Mouse (Mus musculus): ENCODE data around the gene Atp13a2. TPM values are rescaled to one million over a fixed set of nuclear protein-coding genes. Genes with fewer than 3 reads are reported as not detected.
A peak's percentile ranks its signal among the peaks of the same experiment; 100 is the strongest.

Atp13a2 gene
- polyA plus RNA-seq, 2 experiments = 43.7 to 74.6 TPM

DNA sequence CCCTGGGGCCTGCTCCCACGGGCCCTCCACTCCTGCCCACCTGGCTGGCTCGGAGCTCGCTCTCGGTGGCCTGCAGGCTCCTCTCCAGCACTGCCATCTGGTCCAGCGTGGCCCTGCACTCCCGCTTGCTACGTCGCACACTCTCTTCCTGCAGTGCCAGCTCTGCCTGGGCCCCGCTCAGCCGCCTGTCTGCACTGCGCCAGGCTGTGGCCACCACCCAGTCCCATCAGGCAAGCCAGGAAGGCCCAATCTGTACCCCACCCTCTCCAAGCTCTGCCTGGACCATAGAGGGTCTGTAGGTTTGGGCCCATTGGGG is 34.9 kb downstream of the Atp13a2 start:
- H3K27ac ChIP-seq (replicated peaks; ENCODE audit: low read depth, low read length) = peak overlapping the region; percentile 95
- H3K4me3 ChIP-seq (replicated peaks; ENCODE audit: low read length) = no peak overlapping the region
- H3K36me3 ChIP-seq (ENCODE audit: control insufficient read depth, insufficient read depth, low read length) = peaks cover 20% of the 10 kb centered on the region
- TF ChIP-seq POLR2A (IDR thresholded peaks at IDR 0.05; ENCODE audit: borderline replicate concordance, extremely low read depth, insufficient read depth, insufficient read length) = no peak
- no peak overlapping the region; the same call in 1 of the 2 replicates for H3K4me2 ChIP-seq (replicated peaks; ENCODE audit: low read depth, low read length, severe bottlenecking)
- peaks cover 25% of the 10 kb centered on the region for H3K4me1 ChIP-seq (ENCODE audit: control insufficient read depth, insufficient read depth, low read length)
- H3K9ac ChIP-seq (ENCODE audit: low read depth, low read length, severe bottlenecking) = peak overlapping the region; percentile 47
- WGBS = 53% methylated on average over 11 of the region's 11 CpGs
- no peak for DNase-seq (ENCODE audit: low spot score)
- no peaks in the 10 kb centered on the region for H3K9me3 ChIP-seq (ENCODE audit: control insufficient read depth, low read length)
- 0 out of 2 replicates have a peak, but pooled peaks have one; percentile 2 for ATAC-seq (ENCODE audit: low FRiP score, low read depth)
- no peaks in the 10 kb centered on the region for H3K27me3 ChIP-seq (ENCODE audit: control insufficient read depth, insufficient read depth, low read length)

DNA sequence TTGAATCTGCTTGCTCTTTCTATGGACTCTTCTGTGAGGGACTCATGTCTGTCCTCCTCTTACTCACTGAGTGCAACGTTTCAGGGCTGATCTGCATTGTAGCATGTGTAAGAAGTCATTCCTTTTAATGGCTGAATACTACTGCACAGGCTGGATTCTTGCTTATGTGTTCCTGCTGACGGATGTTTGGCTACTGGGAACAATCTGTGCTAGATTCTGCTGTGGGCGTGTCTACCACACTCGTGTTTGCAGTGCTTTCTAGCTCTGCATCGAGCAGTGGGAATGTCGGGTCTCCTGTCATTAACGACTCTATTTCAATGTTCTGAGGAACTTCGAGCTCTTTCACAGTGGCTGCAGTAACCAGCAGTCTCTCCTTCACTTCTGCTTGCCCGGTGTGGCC is 37.4 kb downstream of the Atp13a2 start:
- Histone ChIP-seq H3K9ac (ENCODE audit: low read depth, low read length, severe bottlenecking) (no peak overlapping the region), H3K4me3 (replicated peaks; ENCODE audit: low read length) (no peak overlapping the region), H3K36me3 (ENCODE audit: control insufficient read depth, insufficient read depth, low read length) (peaks cover 24% of the 10 kb centered on the region), H3K9me3 (ENCODE audit: control insufficient read depth, low read length) (no peaks in the 10 kb centered on the region), H3K4me2 (replicated peaks; ENCODE audit: low read depth, low read length, severe bottlenecking) (no peak overlapping the region), H3K4me1 (ENCODE audit: control insufficient read depth, insufficient read depth, low read length) (peaks cover 25% of the 10 kb centered on the region), H3K27ac (replicated peaks; ENCODE audit: low read depth, low read length) (no peak overlapping the region), H3K27me3 (ENCODE audit: control insufficient read depth, insufficient read depth, low read length) (no peaks in the 10 kb centered on the region)
- WGBS = 57% methylated on average over 9 of the region's 9 CpGs
- ATAC-seq (ENCODE audit: low FRiP score, low read depth) (no peak), DNase-seq (ENCODE audit: low spot score) (no peak)
- no peak for TF ChIP-seq POLR2A (IDR thresholded peaks at IDR 0.05; ENCODE audit: borderline replicate concordance, extremely low read depth, insufficient read depth, insufficient read length)

DNA sequence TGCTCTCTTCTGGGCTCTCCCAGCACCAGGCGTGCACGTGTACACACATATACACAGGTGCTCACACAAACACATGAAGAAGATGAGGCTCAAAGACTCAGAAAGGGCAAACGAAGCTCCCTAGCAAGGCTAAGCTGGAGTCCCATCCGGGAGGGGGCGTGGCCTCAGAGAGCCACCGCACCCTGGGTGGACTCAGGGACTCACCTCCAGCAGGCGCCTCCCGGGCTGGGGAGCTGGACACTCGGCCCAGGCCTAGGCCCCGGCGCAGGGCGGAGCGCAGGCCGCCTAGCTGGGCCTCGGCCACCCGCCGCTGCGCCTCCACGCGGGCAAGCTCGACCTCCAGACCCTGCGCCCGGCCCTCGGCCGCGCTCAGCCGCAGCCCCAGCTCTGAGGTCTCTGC is 38.3 kb downstream of the Atp13a2 start:
- 70% methylated on average over 25 of the region's 27 CpGs for WGBS

DNA sequence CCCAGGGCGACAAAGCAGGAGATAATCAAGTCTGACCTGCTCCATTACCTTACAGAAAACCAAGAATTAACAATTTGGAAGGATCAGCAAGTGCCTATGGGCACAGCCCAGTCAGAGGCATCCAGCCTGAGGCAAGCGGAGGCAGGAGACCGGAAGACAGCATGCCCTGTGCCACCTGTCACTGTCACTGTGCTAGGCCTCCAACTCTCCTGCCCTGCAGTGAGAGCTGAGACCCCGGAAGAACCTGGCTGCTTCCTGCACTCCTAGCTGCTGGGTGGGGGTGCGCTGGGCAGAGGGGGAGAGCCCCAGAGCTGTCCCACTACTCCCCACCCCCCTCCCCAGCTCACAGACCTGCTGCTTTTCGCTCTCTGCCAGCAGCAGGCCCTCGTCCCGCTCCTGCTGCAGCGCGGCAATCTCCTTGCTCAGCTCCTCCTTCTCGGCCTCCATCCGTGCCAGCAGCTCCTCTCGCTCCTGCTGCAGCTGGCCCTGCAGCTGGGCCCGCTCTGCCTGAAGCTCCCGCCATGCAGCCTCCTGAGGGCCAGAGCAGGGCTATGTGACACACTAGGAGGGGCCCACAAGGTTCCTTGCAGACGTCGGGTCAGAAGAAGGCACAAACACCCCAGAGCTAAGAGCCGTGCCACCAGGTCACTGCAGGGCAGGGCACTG is 44.0 kb downstream of the Atp13a2 start:
- Histone ChIP-seq H3K9ac (ENCODE audit: low read depth, low read length, severe bottlenecking) (no peak overlapping the region), H3K27me3 (ENCODE audit: control insufficient read depth, insufficient read depth, low read length) (no peaks in the 10 kb centered on the region), H3K36me3 (ENCODE audit: control insufficient read depth, insufficient read depth, low read length) (peaks cover 41% of the 10 kb centered on the region), H3K27ac (replicated peaks; ENCODE audit: low read depth, low read length) (no peak overlapping the region), H3K4me2 (replicated peaks; ENCODE audit: low read depth, low read length, severe bottlenecking) (no peak overlapping the region), H3K4me1 (ENCODE audit: control insufficient read depth, insufficient read depth, low read length) (no peaks in the 10 kb centered on the region), H3K9me3 (ENCODE audit: control insufficient read depth, low read length) (no peaks in the 10 kb centered on the region), H3K4me3 (replicated peaks; ENCODE audit: low read length) (no peak overlapping the region)
- DNase-seq (ENCODE audit: low spot score) = no peak
- ATAC-seq (ENCODE audit: low FRiP score, low read depth) = no peak
- WGBS = 87% methylated on average over 16 of the region's 18 CpGs
- TF ChIP-seq POLR2A (IDR thresholded peaks at IDR 0.05; ENCODE audit: borderline replicate concordance, extremely low read depth, insufficient read depth, insufficient read length) = no peak

More for the DNA sequence above, 38.3 kb downstream of the Atp13a2 start:
- no peak for ATAC-seq (ENCODE audit: low FRiP score, low read depth)
- Histone ChIP-seq H3K4me1 (ENCODE audit: control insufficient read depth, insufficient read depth, low read length) (peaks cover 18% of the 10 kb centered on the region), H3K9me3 (ENCODE audit: control insufficient read depth, low read length) (no peaks in the 10 kb centered on the region), H3K4me3 (replicated peaks; ENCODE audit: low read length) (no peak overlapping the region), H3K27me3 (ENCODE audit: control insufficient read depth, insufficient read depth, low read length) (no peaks in the 10 kb centered on the region), H3K27ac (replicated peaks; ENCODE audit: low read depth, low read length) (no peak overlapping the region), H3K9ac (ENCODE audit: low read depth, low read length, severe bottlenecking) (no peak overlapping the region), H3K36me3 (ENCODE audit: control insufficient read depth, insufficient read depth, low read length) (peaks cover 24% of the 10 kb centered on the region), H3K4me2 (replicated peaks; ENCODE audit: low read depth, low read length, severe bottlenecking) (no peak overlapping the region)
- no peak for DNase-seq (ENCODE audit: low spot score)
- TF ChIP-seq POLR2A (IDR thresholded peaks at IDR 0.05; ENCODE audit: borderline replicate concordance, extremely low read depth, insufficient read depth, insufficient read length) = no peak

DNA sequence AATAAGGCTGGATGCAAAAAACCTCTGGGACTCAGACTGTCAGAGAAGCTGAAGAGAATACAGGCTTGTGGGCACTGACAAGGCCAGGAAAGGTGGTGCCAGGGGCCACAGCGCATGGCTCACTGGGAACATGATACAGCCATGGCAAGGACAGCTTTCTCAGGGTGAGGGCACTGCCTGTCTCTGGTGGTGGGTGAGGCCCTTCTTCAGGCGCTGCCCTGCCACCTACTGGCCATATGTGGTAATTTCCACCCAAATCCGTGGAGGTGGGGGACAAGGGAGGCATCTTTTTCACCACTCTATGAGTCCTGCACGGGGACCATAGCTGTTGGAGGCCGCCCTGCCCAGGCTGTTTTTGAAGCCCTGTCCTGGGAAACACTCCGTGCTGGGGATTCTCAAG is 45.1 kb downstream of the Atp13a2 start:
- Histone ChIP-seq H3K4me2 (replicated peaks; ENCODE audit: low read depth, low read length, severe bottlenecking) (no peak overlapping the region), H3K4me3 (replicated peaks; ENCODE audit: low read length) (no peak overlapping the region), H3K9ac (ENCODE audit: low read depth, low read length, severe bottlenecking) (no peak overlapping the region), H3K4me1 (ENCODE audit: control insufficient read depth, insufficient read depth, low read length) (no peaks in the 10 kb centered on the region), H3K27ac (replicated peaks; ENCODE audit: low read depth, low read length) (no peak overlapping the region), H3K9me3 (ENCODE audit: control insufficient read depth, low read length) (no peaks in the 10 kb centered on the region), H3K27me3 (ENCODE audit: control insufficient read depth, insufficient read depth, low read length) (no peaks in the 10 kb centered on the region), H3K36me3 (ENCODE audit: control insufficient read depth, insufficient read depth, low read length) (peaks cover 47% of the 10 kb centered on the region)
- peak; percentile 72 for DNase-seq (ENCODE audit: low spot score)
- TF ChIP-seq POLR2A (IDR thresholded peaks at IDR 0.05; ENCODE audit: borderline replicate concordance, extremely low read depth, insufficient read depth, insufficient read length) = no peak
- WGBS = 13% methylated on average over 6 of the region's 6 CpGs
- peak; percentile 53; the same call in 1 of the 2 replicates for ATAC-seq (ENCODE audit: low FRiP score, low read depth)

Data from limb, embryonic 14.5 days (tissue).